Mouse (Mus musculus): ENCODE measurements around the gene Tigd3. TPM values are rescaled to one million over a fixed set of nuclear protein-coding genes. Genes with fewer than 3 reads are reported as not detected.

The Tigd3 gene
- polyA plus RNA-seq, 1 experiment = 0.31 TPM

GRCm38 (mm10) chr19:5907275-5907674 lies 13.3 kb upstream of the Tigd3 start:
- no peak overlapping the region for H3K4me3 ChIP-seq
- H3K79me2 ChIP-seq (ENCODE audit: control insufficient read depth, insufficient read depth) = peaks cover 63% of the 10 kb centered on the region
- TF ChIP-seq POLR2AphosphoS2 (IDR thresholded peaks at IDR 0.05; ENCODE audit: insufficient read length, low read depth) (no peak), E2F4 (IDR thresholded peaks at IDR 0.05; ENCODE audit: insufficient read depth) (no peak), MYOG (IDR thresholded peaks at IDR 0.05; ENCODE audit: control insufficient read depth in 1 of 3, insufficient read depth in 1 of 3, insufficient read length in 2 of 3, low read depth in 2 of 3) (no peak), TCF12 (IDR thresholded peaks at IDR 0.05; ENCODE audit: insufficient read depth, poor library complexity, severe bottlenecking) (no peak), TCF3 (IDR thresholded peaks at IDR 0.05; ENCODE audit: insufficient read length, low read depth) (no peak), CEBPB (IDR thresholded peaks at IDR 0.05; ENCODE audit: insufficient read depth, poor library complexity, severe bottlenecking) (no peak), MYOD1 (IDR thresholded peaks at IDR 0.05; ENCODE audit: control insufficient read depth in 1 of 3, insufficient read length in 2 of 3, low read depth in 2 of 3) (no peak), USF1 (IDR thresholded peaks at IDR 0.05; ENCODE audit: low read depth) (no peak)
- H3ac ChIP-seq (ENCODE audit: control insufficient read depth, insufficient read length) = no peak overlapping the region
- no peak overlapping the region for H3K4me2 ChIP-seq (ENCODE audit: low read depth)
- peaks cover 43% of the 10 kb centered on the region for H3K36me3 ChIP-seq (ENCODE audit: control insufficient read depth, insufficient read depth)
- H3K27me3 ChIP-seq (ENCODE audit: control insufficient read depth, insufficient read depth, insufficient read length) = no peaks in the 10 kb centered on the region

DNA sequence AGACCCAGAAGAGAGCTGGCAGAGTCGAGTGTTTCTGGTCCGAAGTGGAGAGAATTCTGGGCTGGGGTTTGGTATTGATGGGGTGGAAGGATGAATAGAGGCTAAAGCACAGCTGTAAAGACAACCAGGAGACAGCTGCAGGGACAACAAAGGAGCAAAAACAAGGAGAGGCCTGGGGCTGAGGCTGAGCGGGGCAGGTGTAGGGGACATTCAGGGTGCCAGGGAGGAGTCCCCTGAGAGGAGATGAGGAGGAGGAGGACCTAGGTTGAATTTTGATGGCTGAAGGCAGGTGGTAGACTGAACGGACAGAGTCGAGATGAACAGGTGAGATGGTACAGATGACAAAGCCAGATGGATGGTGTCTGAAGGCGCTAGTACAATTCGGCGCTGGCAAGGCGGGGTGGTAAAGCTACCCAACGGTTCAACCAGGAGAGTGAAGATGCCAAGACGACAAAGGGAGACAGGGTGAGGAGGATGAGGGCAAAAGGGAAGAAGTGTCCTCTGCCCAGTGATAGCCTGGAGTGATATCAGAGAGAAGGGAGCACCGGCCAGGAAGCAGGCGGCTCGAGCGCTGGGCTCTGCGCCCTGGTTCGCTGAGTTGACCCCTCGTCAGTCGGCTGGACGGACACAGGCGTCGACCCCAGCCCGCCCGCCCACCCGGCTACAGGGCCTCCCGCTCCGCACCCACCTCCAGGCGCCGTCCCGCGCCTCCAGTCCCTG lies 507 bp downstream of the Tigd3 start:
- TF ChIP-seq MYOD1 (IDR thresholded peaks at IDR 0.05; ENCODE audit: control insufficient read depth in 1 of 3, insufficient read length in 2 of 3, low read depth in 2 of 3) (peak in 2 of 3 experiments; percentile 19 to 26), MYOG (IDR thresholded peaks at IDR 0.05; ENCODE audit: control insufficient read depth in 1 of 3, insufficient read depth in 1 of 3, insufficient read length in 2 of 3, low read depth in 2 of 3) (peak in 1 of 3 experiments; percentile 21), POLR2AphosphoS2 (IDR thresholded peaks at IDR 0.05; ENCODE audit: insufficient read length, low read depth) (no peak)
- Histone ChIP-seq H3K27me3 (ENCODE audit: control insufficient read depth, insufficient read depth, insufficient read length) (no peaks in the 10 kb centered on the region), H3K36me3 (ENCODE audit: control insufficient read depth, insufficient read depth) (peaks cover 21% of the 10 kb centered on the region), H3ac (ENCODE audit: control insufficient read depth, insufficient read length) (no peak overlapping the region), H3K79me2 (ENCODE audit: control insufficient read depth, insufficient read depth) (no peaks in the 10 kb centered on the region), H3K4me2 (ENCODE audit: low read depth) (peak overlapping the region; percentile 64), H3K4me3 (peak overlapping the region; percentile 9)

DNA sequence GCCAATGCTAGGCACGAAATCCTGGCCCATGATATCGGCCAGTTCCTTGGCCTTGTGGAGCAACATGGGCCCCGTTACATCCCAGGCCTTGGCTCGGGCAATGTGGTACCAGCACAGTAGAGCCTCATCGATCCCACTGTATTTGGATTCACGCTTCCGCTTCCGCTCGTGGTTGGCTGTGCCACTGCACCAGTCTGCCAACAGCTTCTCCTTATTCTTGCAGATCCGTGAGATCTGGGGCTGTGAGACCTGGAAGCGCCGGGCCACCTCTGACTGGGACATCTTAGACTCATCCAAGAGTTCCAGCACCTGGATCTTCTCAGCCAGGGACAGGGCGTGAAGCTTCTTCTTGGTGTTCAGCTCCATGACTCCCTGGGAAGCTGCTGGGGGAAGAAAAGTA lies 1.2 kb downstream of the Tigd3 start:
- Histone ChIP-seq H3K27me3 (ENCODE audit: control insufficient read depth, insufficient read depth, insufficient read length) (no peaks in the 10 kb centered on the region), H3ac (ENCODE audit: control insufficient read depth, insufficient read length) (no peak overlapping the region), H3K4me3 (no peak overlapping the region), H3K36me3 (ENCODE audit: control insufficient read depth, insufficient read depth) (peaks cover 18% of the 10 kb centered on the region), H3K4me2 (ENCODE audit: low read depth) (no peak overlapping the region), H3K79me2 (ENCODE audit: control insufficient read depth, insufficient read depth) (no peaks in the 10 kb centered on the region)
- TF ChIP-seq TCF12 (IDR thresholded peaks at IDR 0.05; ENCODE audit: insufficient read depth, poor library complexity, severe bottlenecking) (no peak), POLR2AphosphoS2 (IDR thresholded peaks at IDR 0.05; ENCODE audit: insufficient read length, low read depth) (no peak), MAX (IDR thresholded peaks at IDR 0.05; ENCODE audit: low read depth) (no peak), TCF3 (IDR thresholded peaks at IDR 0.05; ENCODE audit: insufficient read length, low read depth) (no peak), E2F4 (IDR thresholded peaks at IDR 0.05; ENCODE audit: insufficient read depth) (no peak), MYOG (IDR thresholded peaks at IDR 0.05; ENCODE audit: control insufficient read depth in 1 of 3, insufficient read depth in 1 of 3, insufficient read length in 2 of 3, low read depth in 2 of 3) (no peak), MYOD1 (IDR thresholded peaks at IDR 0.05; ENCODE audit: control insufficient read depth in 1 of 3, insufficient read length in 2 of 3, low read depth in 2 of 3) (no peak), USF1 (IDR thresholded peaks at IDR 0.05; ENCODE audit: low read depth) (no peak), SRF (IDR thresholded peaks at IDR 0.05; ENCODE audit: control insufficient read depth, insufficient read length, low read depth) (no peak), REST (IDR thresholded peaks at IDR 0.05; ENCODE audit: insufficient read depth, insufficient read length) (no peak), CEBPB (IDR thresholded peaks at IDR 0.05; ENCODE audit: insufficient read depth, poor library complexity, severe bottlenecking) (no peak), POLR2A (IDR thresholded peaks at IDR 0.05; ENCODE audit: insufficient read length, low read depth) (no peak)

- no peak overlapping the region for H3K4me2 ChIP-seq (ENCODE audit: low read depth)
- H3K36me3 ChIP-seq (ENCODE audit: control insufficient read depth, insufficient read depth) = peaks cover 18% of the 10 kb centered on the region
- no peak overlapping the region for H3ac ChIP-seq (ENCODE audit: control insufficient read depth, insufficient read length)
- no peaks in the 10 kb centered on the region for H3K27me3 ChIP-seq (ENCODE audit: control insufficient read depth, insufficient read depth, insufficient read length)
- no peak overlapping the region for H3K4me3 ChIP-seq
- no peaks in the 10 kb centered on the region for H3K79me2 ChIP-seq (ENCODE audit: control insufficient read depth, insufficient read depth)
- TF ChIP-seq TCF12 (IDR thresholded peaks at IDR 0.05; ENCODE audit: insufficient read depth, poor library complexity, severe bottlenecking) (no peak), POLR2A (IDR thresholded peaks at IDR 0.05; ENCODE audit: insufficient read length, low read depth) (no peak), MYOD1 (IDR thresholded peaks at IDR 0.05; ENCODE audit: control insufficient read depth in 1 of 3, insufficient read length in 2 of 3, low read depth in 2 of 3) (no peak), MYOG (IDR thresholded peaks at IDR 0.05; ENCODE audit: control insufficient read depth in 1 of 3, insufficient read depth in 1 of 3, insufficient read length in 2 of 3, low read depth in 2 of 3) (no peak), E2F4 (IDR thresholded peaks at IDR 0.05; ENCODE audit: insufficient read depth) (no peak), POLR2AphosphoS2 (IDR thresholded peaks at IDR 0.05; ENCODE audit: insufficient read length, low read depth) (no peak), MAX (IDR thresholded peaks at IDR 0.05; ENCODE audit: low read depth) (no peak), TCF3 (IDR thresholded peaks at IDR 0.05; ENCODE audit: insufficient read length, low read depth) (no peak), USF1 (IDR thresholded peaks at IDR 0.05; ENCODE audit: low read depth) (no peak), REST (IDR thresholded peaks at IDR 0.05; ENCODE audit: insufficient read depth, insufficient read length) (no peak), CEBPB (IDR thresholded peaks at IDR 0.05; ENCODE audit: insufficient read depth, poor library complexity, severe bottlenecking) (no peak), SRF (IDR thresholded peaks at IDR 0.05; ENCODE audit: control insufficient read depth, insufficient read length, low read depth) (no peak)
Observed at GRCm38 (mm10) chr19:5892262-5892661, 1.7 kb downstream of the Tigd3 start.
